Mouse (Mus musculus): ENCODE data around the gene Oxnad1. TPM values are rescaled to one million over a fixed set of nuclear protein-coding genes. Genes with fewer than 3 reads are reported as not detected.
"Not testable (repeated sequence)": the region's sequence is repeated elsewhere in the genome, so short reads cannot be mapped to it uniquely, and the experiment has no call there.

Gene Oxnad1
- total and polyA plus RNA-seq, 2 experiments from 2014 or later, result 22.4 to 26.2 TPM

DNA sequence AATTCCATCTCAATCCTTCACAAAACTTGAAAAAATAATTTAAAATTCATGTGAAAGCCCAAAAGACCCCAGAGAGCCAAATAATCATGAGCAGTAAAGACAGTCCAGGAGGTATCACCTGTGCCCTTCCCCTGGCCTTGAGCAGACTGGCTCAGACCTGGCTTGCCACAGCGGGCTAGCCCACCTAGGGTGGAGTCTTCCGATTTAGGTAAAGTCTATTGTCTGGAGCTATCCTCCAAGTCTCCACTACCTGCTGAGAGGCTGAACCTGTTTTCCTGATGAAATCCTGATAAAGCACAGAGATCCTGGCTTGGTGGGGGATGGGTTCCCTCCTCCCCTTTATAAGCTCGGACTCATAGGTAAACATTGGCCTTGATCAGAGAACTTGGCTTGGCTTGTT, 39.1 kb downstream of the Oxnad1 start:
- no peak overlapping the region for H3K9ac ChIP-seq
- H3K27ac ChIP-seq (ENCODE audit: low read depth, low read length), result no peak overlapping the region
- no peaks in the 10 kb centered on the region for H3K9me3 ChIP-seq (ENCODE audit: low read length)
- 46% methylated on average over 3 of the region's 3 CpGs for WGBS
- TF ChIP-seq CTCF (IDR thresholded peaks at IDR 0.05; ENCODE audit: low read depth), result no peak
- no peaks in the 10 kb centered on the region for H3K4me1 ChIP-seq (ENCODE audit: insufficient read depth)
- H3K4me3 ChIP-seq (ENCODE audit: low read depth, low read length), result no peak overlapping the region
- no peak for DNase-seq
- no peak overlapping the region for H3K4me2 ChIP-seq (ENCODE audit: low read depth)
- no peak for ATAC-seq
- no peaks in the 10 kb centered on the region for H3K36me3 ChIP-seq (ENCODE audit: insufficient read depth)
- no peaks in the 10 kb centered on the region for H3K27me3 ChIP-seq (ENCODE audit: insufficient read depth, low read length)

DNA sequence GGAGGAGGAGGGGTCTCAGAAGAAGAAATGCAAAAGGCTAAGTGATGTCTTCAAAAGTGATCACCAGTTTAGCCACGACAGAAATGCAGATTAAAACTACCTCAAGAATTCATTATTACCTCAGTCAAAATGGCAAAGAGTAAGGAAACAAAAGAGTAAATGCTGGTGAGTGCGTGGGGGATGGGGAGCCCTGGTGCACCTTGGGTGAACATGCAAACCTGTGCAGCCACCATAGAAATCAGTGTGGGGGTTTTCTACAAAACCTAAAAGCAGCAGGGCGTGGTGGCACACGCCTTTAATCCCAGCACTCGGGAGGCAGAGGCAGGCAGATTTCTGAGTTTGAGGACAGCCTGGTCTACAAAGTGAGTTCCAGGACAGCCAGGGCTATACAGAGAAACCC, 40.1 kb downstream of the Oxnad1 start:
- ATAC-seq; H3K9ac ChIP-seq; H3K4me3 ChIP-seq (ENCODE audit: low read depth, low read length); H3K27me3 ChIP-seq (ENCODE audit: insufficient read depth, low read length); DNase-seq; H3K4me1 ChIP-seq (ENCODE audit: insufficient read depth); H3K9me3 ChIP-seq (ENCODE audit: low read length); H3K4me2 ChIP-seq (ENCODE audit: low read depth); H3K36me3 ChIP-seq (ENCODE audit: insufficient read depth); H3K27ac ChIP-seq (ENCODE audit: low read depth, low read length): not testable (repeated sequence)
- WGBS, result 81% methylated on average over 5 of the region's 5 CpGs

DNA sequence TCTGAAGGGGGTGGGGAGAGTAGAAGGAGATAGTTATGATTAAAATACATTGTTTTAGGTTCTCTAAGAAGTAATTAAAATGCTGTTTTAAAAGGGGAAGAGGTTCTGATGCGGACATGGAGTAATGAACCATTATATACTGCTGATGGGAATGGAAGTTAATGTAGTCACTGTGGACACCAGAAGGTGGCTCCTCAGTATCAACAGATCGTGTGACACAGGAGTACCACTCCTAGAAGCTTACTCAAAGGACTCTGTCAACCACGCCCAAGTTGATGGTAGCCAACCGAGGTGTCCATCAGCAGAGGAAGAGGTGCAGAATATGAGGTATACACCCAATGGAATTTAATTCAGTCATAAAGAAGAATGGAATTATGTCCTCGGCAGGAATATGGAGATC, 43.2 kb downstream of the Oxnad1 start:
- no peak overlapping the region for H3K4me3 ChIP-seq (ENCODE audit: low read depth, low read length)
- H3K36me3 ChIP-seq (ENCODE audit: insufficient read depth), result no peaks in the 10 kb centered on the region
- no peak for TF ChIP-seq CTCF (IDR thresholded peaks at IDR 0.05; ENCODE audit: low read depth)
- no peak overlapping the region for H3K9ac ChIP-seq
- no peaks in the 10 kb centered on the region for H3K27me3 ChIP-seq (ENCODE audit: insufficient read depth, low read length)
- H3K27ac ChIP-seq (ENCODE audit: low read depth, low read length), result no peak overlapping the region
- ATAC-seq (no peak), DNase-seq (no peak)
- WGBS, result 86% methylated on average over 5 of the region's 5 CpGs
- H3K4me2 ChIP-seq (ENCODE audit: low read depth), result no peak overlapping the region
- H3K9me3 ChIP-seq (ENCODE audit: low read length), result no peaks in the 10 kb centered on the region
- no peaks in the 10 kb centered on the region for H3K4me1 ChIP-seq (ENCODE audit: insufficient read depth)

DNA sequence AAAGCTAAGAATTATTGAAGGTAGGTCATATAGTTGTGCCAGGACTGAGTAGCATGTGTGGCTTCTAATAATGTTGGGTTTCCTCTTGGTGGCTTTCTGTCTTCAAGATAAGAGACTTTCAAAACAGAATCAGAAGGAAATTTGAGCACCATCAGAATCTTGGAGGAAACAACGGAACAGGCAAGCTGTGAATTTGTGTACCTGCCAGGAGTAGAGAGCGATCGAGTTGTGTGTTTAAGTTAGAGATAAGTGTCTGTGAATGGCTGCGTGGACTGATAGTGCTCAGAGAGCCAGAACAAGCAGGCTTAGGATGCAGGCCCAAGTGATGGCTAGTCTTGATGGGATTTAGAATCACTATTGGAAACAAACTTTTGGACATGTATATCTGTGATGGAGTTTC, 46.7 kb downstream of the Oxnad1 start:
- no peak overlapping the region for H3K9ac ChIP-seq
- no peaks in the 10 kb centered on the region for H3K27me3 ChIP-seq (ENCODE audit: insufficient read depth, low read length)
- ATAC-seq (no peak), DNase-seq (no peak)
- no peak overlapping the region for H3K27ac ChIP-seq (ENCODE audit: low read depth, low read length)
- H3K36me3 ChIP-seq (ENCODE audit: insufficient read depth), result no peaks in the 10 kb centered on the region
- H3K4me2 ChIP-seq (ENCODE audit: low read depth), result no peak overlapping the region
- no peaks in the 10 kb centered on the region for H3K9me3 ChIP-seq (ENCODE audit: low read length)
- TF ChIP-seq CTCF (IDR thresholded peaks at IDR 0.05; ENCODE audit: low read depth), result no peak
- no peak overlapping the region for H3K4me3 ChIP-seq (ENCODE audit: low read depth, low read length)
- H3K4me1 ChIP-seq (ENCODE audit: insufficient read depth), result no peaks in the 10 kb centered on the region
- 84% methylated on average over 4 of the region's 4 CpGs for WGBS

DNA sequence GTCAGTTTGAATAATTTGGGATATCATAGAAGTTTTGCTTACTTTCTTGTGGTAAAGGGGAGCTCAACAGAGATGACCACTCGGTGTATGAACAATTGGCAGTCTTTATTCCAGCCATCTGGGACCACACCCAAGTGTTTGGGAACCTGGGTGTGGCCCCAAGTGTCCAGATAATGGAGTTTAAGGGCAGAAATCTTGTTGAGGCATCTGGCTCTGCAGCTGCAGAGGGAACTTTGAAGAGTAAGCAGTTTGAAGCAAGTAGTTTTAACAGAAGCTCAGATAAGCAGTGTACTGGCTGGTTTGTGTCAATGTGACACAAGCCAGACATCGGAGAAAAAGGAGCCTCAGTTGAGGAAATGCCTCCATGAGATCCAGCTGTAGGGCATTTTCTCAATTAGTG, 49.1 kb downstream of the Oxnad1 start:
- no peak for ATAC-seq

DNA sequence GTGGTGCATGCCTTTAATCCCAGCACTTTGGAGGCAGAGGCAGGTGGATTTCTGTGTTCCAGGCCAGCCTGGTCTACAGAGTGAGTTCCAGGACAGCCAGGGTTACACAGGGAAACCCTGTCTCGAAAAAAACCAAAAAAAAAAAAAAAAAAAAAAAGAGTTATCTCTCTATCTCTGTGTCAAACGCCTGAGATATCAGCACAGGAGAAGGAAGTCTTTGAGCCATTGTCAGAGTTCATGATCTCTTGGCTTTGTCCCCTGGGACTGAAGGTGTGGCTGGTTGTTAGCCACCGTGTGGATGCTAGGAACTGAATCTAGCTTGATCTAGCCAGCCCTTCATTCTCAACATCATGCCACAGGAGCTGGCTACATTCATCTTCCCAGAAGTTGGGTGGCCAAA, 51.3 kb downstream of the Oxnad1 start:
- not testable (repeated sequence) for H3K4me3 ChIP-seq (ENCODE audit: low read depth, low read length); H3K9me3 ChIP-seq (ENCODE audit: low read length); H3K9ac ChIP-seq; H3K36me3 ChIP-seq (ENCODE audit: insufficient read depth); H3K27ac ChIP-seq (ENCODE audit: low read depth, low read length); ATAC-seq; H3K27me3 ChIP-seq (ENCODE audit: insufficient read depth, low read length); DNase-seq; H3K4me1 ChIP-seq (ENCODE audit: insufficient read depth); H3K4me2 ChIP-seq (ENCODE audit: low read depth)
- 70% methylated on average over 3 of the region's 3 CpGs for WGBS

More for the DNA sequence above, 49.1 kb downstream of the Oxnad1 start:
- TF ChIP-seq CTCF (IDR thresholded peaks at IDR 0.05; ENCODE audit: low read depth), result no peak
- Histone ChIP-seq H3K9ac (no peak overlapping the region), H3K27me3 (ENCODE audit: insufficient read depth, low read length) (no peaks in the 10 kb centered on the region), H3K9me3 (ENCODE audit: low read length) (no peaks in the 10 kb centered on the region), H3K4me1 (ENCODE audit: insufficient read depth) (no peaks in the 10 kb centered on the region), H3K4me3 (ENCODE audit: low read depth, low read length) (no peak overlapping the region), H3K36me3 (ENCODE audit: insufficient read depth) (no peaks in the 10 kb centered on the region), H3K4me2 (ENCODE audit: low read depth) (no peak overlapping the region), H3K27ac (ENCODE audit: low read depth, low read length) (no peak overlapping the region)
- 82% methylated on average over 2 of the region's 2 CpGs for WGBS
- no peak for DNase-seq

DNA sequence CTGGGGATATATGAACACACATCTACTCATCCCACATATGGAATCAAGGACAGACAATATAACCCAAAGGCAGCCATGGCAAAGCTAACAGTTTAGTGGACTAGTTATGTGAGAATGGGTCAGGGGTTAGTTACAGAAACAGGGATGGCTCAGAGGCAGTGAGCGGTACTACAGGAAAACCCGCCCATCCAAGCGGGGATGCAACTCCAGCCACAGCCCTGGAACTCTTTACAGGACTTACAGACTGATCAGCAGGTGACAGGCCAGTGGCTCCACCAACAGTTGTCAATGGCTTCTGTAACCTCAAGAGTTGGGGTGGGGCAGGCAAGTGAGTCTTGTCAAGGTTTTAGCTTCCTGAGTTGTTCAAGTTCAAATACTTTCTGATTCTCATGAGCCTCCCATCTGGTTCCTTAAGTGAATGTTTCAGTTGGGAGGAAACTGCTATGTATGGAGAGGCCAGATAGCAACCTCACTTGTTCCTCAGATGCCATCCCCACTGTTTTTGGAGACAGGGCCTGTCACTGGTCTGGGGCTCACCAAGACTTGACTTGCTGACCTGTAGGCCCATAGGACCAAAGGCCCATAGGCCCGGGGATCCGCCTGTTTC, 55.3 kb downstream of the Oxnad1 start:
- Histone ChIP-seq H3K4me3 (ENCODE audit: low read depth, low read length) (no peak overlapping the region), H3K4me2 (ENCODE audit: low read depth) (no peak overlapping the region), H3K9ac (no peak overlapping the region), H3K4me1 (ENCODE audit: insufficient read depth) (no peaks in the 10 kb centered on the region), H3K9me3 (ENCODE audit: low read length) (no peaks in the 10 kb centered on the region), H3K27ac (ENCODE audit: low read depth, low read length) (no peak overlapping the region), H3K27me3 (ENCODE audit: insufficient read depth, low read length) (no peaks in the 10 kb centered on the region), H3K36me3 (ENCODE audit: insufficient read depth) (no peaks in the 10 kb centered on the region)
- DNase-seq (no peak), ATAC-seq (no peak)
- 80% methylated on average over 5 of the region's 5 CpGs for WGBS
- TF ChIP-seq CTCF (IDR thresholded peaks at IDR 0.05; ENCODE audit: low read depth), result no peak

DNA sequence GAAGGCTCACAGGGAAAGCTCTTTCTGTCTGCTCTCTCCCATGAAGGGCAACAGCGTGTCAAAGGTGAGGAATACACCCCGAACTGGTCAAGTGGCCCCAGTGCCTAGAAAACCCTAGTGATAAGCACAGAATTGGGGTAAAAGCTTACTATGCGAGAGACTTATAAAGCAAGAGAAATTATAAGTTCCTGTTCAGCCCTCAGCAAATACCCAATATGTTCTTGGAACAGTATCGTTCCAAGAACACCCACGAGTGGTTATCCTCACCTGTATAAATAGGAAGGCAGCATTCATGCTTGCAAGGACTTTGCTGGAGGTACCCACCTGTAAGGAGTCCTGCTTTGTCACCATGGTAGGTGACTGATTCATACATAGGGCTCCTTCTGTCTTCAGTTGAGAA, 56.5 kb downstream of the Oxnad1 start, which contains the start of gene Msmb:
Gene Msmb, plus strand, starts transcription at position 301 of the 400 bp plus-strand sequence.
- Histone ChIP-seq H3K36me3 (ENCODE audit: insufficient read depth) (no peaks in the 10 kb centered on the region), H3K27ac (ENCODE audit: low read depth, low read length) (no peak within 1 kb of the TSS), H3K27me3 (ENCODE audit: insufficient read depth, low read length) (no peaks in the 10 kb centered on the region), H3K4me3 (ENCODE audit: low read depth, low read length) (no peak within 1 kb of the TSS), H3K4me1 (ENCODE audit: insufficient read depth) (no peaks in the 10 kb centered on the region), H3K9ac (no peak within 1 kb of the TSS), H3K9me3 (ENCODE audit: low read length) (no peaks in the 10 kb centered on the region), H3K4me2 (ENCODE audit: low read depth) (no peak within 1 kb of the TSS)
- ATAC-seq, result no peak
- WGBS, result 85% methylated on average over 5 of the region's 5 CpGs
- DNase-seq, result no peak
- no peak for TF ChIP-seq CTCF (IDR thresholded peaks at IDR 0.05; ENCODE audit: low read depth)

Data from forebrain, postnatal 0 days (tissue).